Mouse (Mus musculus): Measurements from ENCODE around the gene Evc2. TPM values are rescaled to one million over a fixed set of nuclear protein-coding genes. Genes with fewer than 3 reads are reported as not detected.

The Evc2 gene
- total RNA-seq, 2 experiments from 2014 or later: 13.6 to 15.0 TPM

- no peak for DNase-seq (ENCODE audit: low spot score in 2 of 2)
Observed at GRCm38 (mm10) chr5:37471584-37471983, 133.3 kb downstream of the Evc2 start.

GRCm38 (mm10) chr5:37472025-37472608 lies 133.8 kb downstream of the Evc2 start:
- no peak for DNase-seq (ENCODE audit: low spot score in 2 of 2)

Other genes starting within 250 kb of the Evc2 start
- gene Crmp1, start 96.6 kb upstream of the Evc2 start, total RNA-seq (2021): 100 to 1,000 TPM; 405 to 421 TPM
- 1 to 10 TPM; 8.1 to 9.9 TPM for gene Evc, start 1.6 kb upstream of the Evc2 start, total RNA-seq (2021)

Data from layer of hippocampus, postnatal 14 days (tissue).